Mouse (Mus musculus): Measurements from ENCODE around the gene 9230112D13Rik. TPM values are rescaled to one million over a fixed set of nuclear protein-coding genes. Genes with fewer than 3 reads are reported as not detected.
A peak's percentile ranks its signal among the peaks of the same experiment; 100 is the strongest.

Gene 9230112D13Rik
- polyA plus RNA-seq, 1 experiment from 2014 or later = not detected

DNA sequence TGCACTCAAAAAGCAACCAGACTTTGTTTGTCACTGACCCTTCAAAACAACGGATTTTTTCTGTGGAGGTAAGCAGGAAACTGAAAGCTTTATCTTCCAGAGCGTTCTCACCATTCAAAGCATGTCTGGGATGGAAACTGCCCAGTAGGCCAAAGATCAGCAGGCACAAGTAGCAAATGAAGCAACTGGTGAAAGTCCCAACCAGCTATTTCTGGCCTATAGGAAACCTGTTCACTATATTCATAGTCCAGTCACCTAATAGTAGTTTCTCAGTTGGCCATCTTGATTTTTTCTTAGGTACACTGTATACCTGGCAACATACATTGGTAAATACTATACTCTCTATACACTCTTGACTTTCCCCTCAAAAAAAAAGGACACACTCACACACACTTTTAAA, 32.7 kb downstream of the 9230112D13Rik start:
- H3K4me2 ChIP-seq (replicated peaks) = no peak overlapping the region
- no peaks in the 10 kb centered on the region for H3K36me3 ChIP-seq
- no peak overlapping the region for H3K27ac ChIP-seq (replicated peaks)
- no peak overlapping the region for H3K9ac ChIP-seq (replicated peaks)
- 72% methylated on average over 2 of the region's 2 CpGs for whole genome bisulfite sequencing
- H3K4me3 ChIP-seq = no peak overlapping the region
- H3K27me3 ChIP-seq = no peaks in the 10 kb centered on the region
- H3K9me3 ChIP-seq = no peaks in the 10 kb centered on the region
- no peak for ATAC-seq (replicated peaks)
- peaks cover 13% of the 10 kb centered on the region for H3K4me1 ChIP-seq

DNA sequence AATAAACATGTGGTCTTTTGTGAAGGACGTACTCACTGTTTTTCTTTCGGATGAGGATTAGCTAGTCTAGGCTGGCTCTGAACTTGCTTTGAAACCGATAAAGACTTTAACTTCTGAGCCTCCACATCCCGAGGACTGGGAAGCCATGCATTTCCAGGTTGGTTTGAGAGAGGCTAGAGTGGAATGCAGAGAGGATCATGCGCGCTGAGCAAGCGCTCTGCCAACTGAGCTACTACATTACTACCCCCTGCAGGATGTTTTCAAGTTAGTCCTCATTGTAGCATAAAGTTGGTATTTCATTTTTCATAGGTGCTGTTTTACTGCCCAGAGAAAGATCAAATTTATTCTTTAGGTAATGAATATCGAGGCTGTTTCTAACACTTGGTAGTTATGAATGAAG, 36.4 kb downstream of the 9230112D13Rik start:
- WGBS = 56% methylated on average over 8 of the region's 8 CpGs
- H3K9ac ChIP-seq (replicated peaks) = no peak overlapping the region
- H3K4me3 ChIP-seq = no peak overlapping the region
- no peaks in the 10 kb centered on the region for H3K36me3 ChIP-seq
- no peak for ATAC-seq (replicated peaks)
- H3K27ac ChIP-seq (replicated peaks) = no peak overlapping the region
- H3K27me3 ChIP-seq = no peaks in the 10 kb centered on the region
- peaks cover 28% of the 10 kb centered on the region for H3K4me1 ChIP-seq
- no peaks in the 10 kb centered on the region for H3K9me3 ChIP-seq
- no peak overlapping the region for H3K4me2 ChIP-seq (replicated peaks)

DNA sequence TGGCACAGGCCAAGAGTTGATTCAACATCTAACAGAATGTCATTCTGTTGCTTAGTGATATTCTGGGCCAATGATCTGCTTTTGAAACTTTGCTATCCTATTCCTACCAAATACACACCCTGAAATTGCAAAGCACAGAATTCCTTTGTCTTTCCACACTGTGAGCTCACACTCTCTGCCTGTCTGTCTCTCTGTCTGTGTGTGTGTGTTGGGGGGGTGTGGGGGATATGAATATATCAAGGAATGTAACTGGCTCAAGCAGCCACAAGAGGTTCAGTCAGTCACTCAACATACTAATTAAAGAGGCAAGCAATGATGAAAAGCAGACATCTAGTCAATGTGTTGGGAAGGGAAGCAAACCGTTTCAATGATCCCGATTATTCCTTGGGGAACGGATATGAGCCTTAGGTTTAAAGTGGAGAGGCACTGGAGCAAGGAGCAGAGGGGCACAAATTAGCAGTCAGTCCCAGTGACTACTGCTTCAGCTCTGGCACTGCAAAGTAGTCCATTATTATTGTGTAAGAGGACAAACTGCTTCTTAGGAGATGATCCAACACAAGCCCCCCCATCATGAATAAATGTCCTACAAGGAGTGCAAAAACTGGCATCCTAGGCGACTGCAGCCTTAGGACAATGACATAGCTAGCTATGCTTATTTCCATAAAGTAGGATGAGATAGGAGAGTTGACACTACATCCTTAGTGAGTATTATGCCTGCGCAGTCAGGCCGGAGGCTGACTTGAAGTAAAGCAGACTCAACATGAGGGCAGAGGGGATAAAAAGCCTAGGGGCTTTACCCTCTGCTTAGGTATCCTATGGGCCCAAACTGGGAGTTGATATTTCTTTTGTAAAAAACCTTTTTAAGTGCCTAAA, 38.9 kb downstream of the 9230112D13Rik start:
- no peak overlapping the region for H3K9ac ChIP-seq (replicated peaks)
- peaks cover 24% of the 10 kb centered on the region for H3K4me1 ChIP-seq
- no peaks in the 10 kb centered on the region for H3K36me3 ChIP-seq
- no peaks in the 10 kb centered on the region for H3K27me3 ChIP-seq
- no peaks in the 10 kb centered on the region for H3K9me3 ChIP-seq
- no peak overlapping the region for H3K4me3 ChIP-seq
- peak; percentile 57 for ATAC-seq (replicated peaks)
- WGBS = 44% methylated on average over 6 of the region's 6 CpGs
- peak overlapping the region; percentile 44 for H3K27ac ChIP-seq (replicated peaks)
- H3K4me2 ChIP-seq (replicated peaks) = no peak overlapping the region

DNA sequence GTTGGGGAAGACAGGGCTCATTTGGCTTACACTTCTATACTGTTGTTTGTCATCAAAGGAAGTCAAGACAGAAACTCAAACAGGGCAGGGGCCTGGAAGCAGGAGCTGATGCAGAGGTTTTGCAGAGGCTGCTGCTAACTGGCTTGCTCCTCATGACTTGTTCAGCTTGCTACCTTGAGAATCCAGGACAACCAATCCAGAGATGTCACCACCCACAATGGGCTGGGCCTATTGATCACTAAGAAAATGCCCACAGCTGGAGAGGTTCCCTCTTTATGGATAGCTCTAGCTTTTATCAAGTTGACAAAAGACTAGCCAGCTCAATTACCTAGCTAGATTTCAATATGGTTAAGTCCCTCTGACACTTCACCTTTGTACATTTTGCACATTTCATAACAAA, 51.0 kb downstream of the 9230112D13Rik start:
- peaks cover 7% of the 10 kb centered on the region for H3K4me1 ChIP-seq
- no peak overlapping the region for H3K9ac ChIP-seq (replicated peaks)
- no peaks in the 10 kb centered on the region for H3K9me3 ChIP-seq
- H3K27ac ChIP-seq (replicated peaks) = no peak overlapping the region
- H3K27me3 ChIP-seq = no peaks in the 10 kb centered on the region
- ATAC-seq (replicated peaks) = no peak
- H3K36me3 ChIP-seq = no peaks in the 10 kb centered on the region
- H3K4me3 ChIP-seq = no peak overlapping the region
- H3K4me2 ChIP-seq (replicated peaks) = no peak overlapping the region

DNA sequence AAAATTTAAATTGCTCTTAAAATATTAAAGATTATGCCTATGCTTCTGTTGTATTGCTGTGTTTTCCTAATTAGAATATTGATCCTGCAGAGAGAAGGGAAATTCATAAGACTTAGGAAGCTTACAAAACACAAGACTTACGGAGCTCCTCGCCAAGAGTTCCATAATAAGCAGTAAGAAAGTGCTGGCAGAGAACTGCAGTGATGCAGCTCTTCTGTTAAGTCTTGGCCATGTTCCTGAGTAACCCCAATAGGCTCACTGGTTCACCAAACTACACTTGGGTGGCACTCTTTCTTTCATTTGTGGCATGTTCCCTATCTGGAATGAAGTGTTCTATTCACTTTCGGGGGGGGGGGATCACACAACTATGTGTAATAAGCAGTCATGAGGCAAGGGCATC, 56.3 kb downstream of the 9230112D13Rik start:
- Histone ChIP-seq H3K4me2 (replicated peaks) (no peak overlapping the region), H3K27ac (replicated peaks) (no peak overlapping the region), H3K36me3 (no peaks in the 10 kb centered on the region), H3K4me3 (no peak overlapping the region), H3K4me1 (peaks cover 13% of the 10 kb centered on the region; the same call in 1 of the 2 replicates), H3K9me3 (no peaks in the 10 kb centered on the region), H3K27me3 (no peaks in the 10 kb centered on the region), H3K9ac (replicated peaks) (no peak overlapping the region)
- 29% methylated on average over 3 of the region's 3 CpGs for WGBS
- 0 out of 2 replicates have a peak, but pooled peaks have one; percentile 57 for ATAC-seq (replicated peaks)

Other genes starting within 250 kb of the 9230112D13Rik start
- gene Shld2, start 212.3 kb downstream of the 9230112D13Rik start, polyA plus RNA-seq (2015; fragmentation: Nextera tagmentation; extraction: Ambion mirVana) = 7.6 and 8.0 TPM in 2 replicates
- 93.2 and 100 TPM in 2 replicates for gene Glud1, start 212.1 kb downstream of the 9230112D13Rik start, polyA plus RNA-seq (2015; fragmentation: Nextera tagmentation; extraction: Ambion mirVana)
- not detected in 2 replicates for gene Fam25c, start 167.4 kb downstream of the 9230112D13Rik start, polyA plus RNA-seq (2015; fragmentation: Nextera tagmentation; extraction: Ambion mirVana)
- gene Sncg, start 148.0 kb downstream of the 9230112D13Rik start, polyA plus RNA-seq (2015; fragmentation: Nextera tagmentation; extraction: Ambion mirVana) = 1.9 and 2.9 TPM in 2 replicates
- gene Mmrn2, start 147.3 kb downstream of the 9230112D13Rik start, polyA plus RNA-seq (2015; fragmentation: Nextera tagmentation; extraction: Ambion mirVana) = 4.2 and 4.3 TPM in 2 replicates
- 23.4 and 24.7 TPM in 2 replicates for gene Bmpr1a, start 19.5 kb downstream of the 9230112D13Rik start, polyA plus RNA-seq (2015; fragmentation: Nextera tagmentation; extraction: Ambion mirVana)
- gene Ldb3, start 65.9 kb upstream of the 9230112D13Rik start, polyA plus RNA-seq (2015; fragmentation: Nextera tagmentation; extraction: Ambion mirVana) = 0.46 and 0.60 TPM in 2 replicates
- not detected in 2 replicates for gene Opn4, start 77.3 kb upstream of the 9230112D13Rik start, polyA plus RNA-seq (2015; fragmentation: Nextera tagmentation; extraction: Ambion mirVana)
- gene Wapl, start 151.1 kb upstream of the 9230112D13Rik start, polyA plus RNA-seq (2015; fragmentation: Nextera tagmentation; extraction: Ambion mirVana) = 21.6 and 22.3 TPM in 2 replicates

Data from forebrain, embryonic 15.5 days (tissue).